Mouse (Mus musculus): ENCODE results near the gene Serpina3a. TPM values are rescaled to one million over a fixed set of nuclear protein-coding genes. Genes with fewer than 3 reads are reported as not detected.

Gene Serpina3a
- polyA plus RNA-seq, 2 experiments from 2014 or later: not detected

DNA sequence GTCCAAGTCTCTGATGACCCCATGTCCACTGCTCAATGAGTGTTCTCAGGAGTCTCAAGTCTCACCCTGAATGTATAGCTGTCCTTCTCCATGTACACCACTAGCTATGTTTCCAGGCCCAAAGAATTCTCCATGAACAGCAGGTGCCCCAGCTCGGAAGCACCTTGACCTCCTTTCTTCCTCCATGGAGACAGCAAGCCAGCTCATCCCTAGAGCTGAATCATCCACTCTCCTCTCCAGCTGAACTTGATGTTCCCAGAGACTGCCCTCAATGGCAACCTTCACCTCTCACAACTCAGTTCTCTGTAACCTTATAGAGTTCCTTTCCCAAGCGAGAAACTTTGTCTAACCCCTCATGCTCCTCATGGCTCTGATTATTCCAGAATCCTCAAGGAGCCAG is 33.0 kb downstream of the Serpina3a start:
- no peak for ATAC-seq

DNA sequence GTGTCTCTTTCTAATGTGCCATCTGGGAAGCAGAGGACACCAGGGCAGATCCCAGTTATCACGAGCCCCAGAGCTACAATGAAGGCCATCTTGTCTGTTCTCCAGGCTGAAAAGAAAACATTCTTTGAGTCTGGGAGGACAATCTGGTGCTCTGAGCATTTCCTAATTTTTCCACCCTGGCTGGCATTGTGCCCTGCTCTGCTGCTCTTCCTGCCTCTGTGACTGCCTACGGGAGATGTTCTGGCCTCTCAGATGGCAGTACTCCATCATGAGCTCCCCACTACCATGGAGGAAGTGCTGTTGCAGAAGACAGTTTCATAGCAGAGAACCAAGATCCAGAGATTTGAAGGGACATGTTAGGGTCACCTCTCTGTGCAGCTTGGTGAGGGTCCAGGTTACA is 39.5 kb downstream of the Serpina3a start:
- no peak for ATAC-seq

DNA sequence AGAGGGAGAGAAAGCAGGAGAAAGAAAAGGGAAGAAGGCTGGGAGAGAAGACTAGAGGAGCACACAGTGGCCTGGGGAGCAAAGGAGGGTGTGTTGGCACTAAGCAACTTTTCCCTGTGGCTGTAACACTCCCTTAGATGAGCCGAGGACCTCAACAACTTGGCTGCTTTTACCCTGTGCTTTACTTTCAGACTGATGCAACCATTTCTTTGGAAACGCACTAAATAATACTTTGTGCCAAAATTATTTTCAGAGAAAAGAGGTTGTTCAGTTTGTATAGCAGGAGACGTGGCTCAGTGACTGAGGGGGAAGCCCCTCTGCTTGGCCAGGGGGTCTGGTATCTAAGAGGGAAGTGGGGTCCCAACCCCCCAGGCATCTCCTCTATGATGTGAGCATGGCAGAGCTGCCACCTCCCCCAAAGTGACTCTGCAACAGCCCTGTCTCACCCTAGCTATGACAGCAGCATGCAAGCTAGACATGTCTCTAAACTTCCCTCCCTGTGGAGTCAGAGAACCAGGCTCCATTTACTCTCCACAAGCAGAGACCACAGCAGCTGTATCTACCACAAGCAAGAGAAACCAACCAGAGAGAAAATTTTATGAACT is 40.6 kb downstream of the Serpina3a start:
- no peak for ATAC-seq

DNA sequence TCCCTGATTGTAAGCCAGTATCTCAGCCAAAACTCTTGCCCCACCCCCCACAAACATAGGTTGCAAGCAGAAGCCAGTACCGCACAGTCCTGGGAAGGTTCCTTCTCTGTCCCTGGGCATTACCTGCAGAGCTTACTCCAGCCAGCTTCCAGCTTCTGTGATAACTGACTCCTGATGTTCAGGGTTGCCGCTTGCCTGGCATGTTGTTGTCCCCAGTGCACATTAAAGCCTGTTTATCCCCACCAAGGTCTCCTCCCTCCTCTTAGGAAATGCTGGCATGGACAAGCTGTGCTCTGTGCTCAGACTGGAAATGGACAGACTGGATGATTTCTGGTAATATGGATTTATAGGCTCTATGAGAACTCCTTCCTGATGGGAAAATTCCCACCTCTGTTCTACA is 41.1 kb downstream of the Serpina3a start, which contains the start of gene Serpina3c:
Serpina3c (minus strand) TSS at position 215 of the 400 bp plus-strand sequence.
- no peak for ATAC-seq

Other genes with a start within 250 kb of the Serpina3a start
- not detected for gene Serpina1a, start 249.2 kb upstream of the Serpina3a start, polyA plus RNA-seq (2017; shearing (Covaris generic))
- gene Serpina1c, start 207.8 kb upstream of the Serpina3a start, polyA plus RNA-seq (2017; shearing (Covaris generic)): not detected
- not detected for gene Serpina1e, start 153.7 kb upstream of the Serpina3a start, polyA plus RNA-seq (2017; shearing (Covaris generic))
- not detected for gene Serpina11, start 122.8 kb upstream of the Serpina3a start, polyA plus RNA-seq (2017; shearing (Covaris generic))
- 1 to 10 TPM; 1.8 to 4.8 TPM for gene Serpina9, start 99.0 kb upstream of the Serpina3a start, polyA plus RNA-seq (2017; shearing (Covaris generic))
- under 1 TPM in 1 of 2 experiments, not detected in 1; 0.26 TPM for gene Serpina12, start 68.3 kb upstream of the Serpina3a start, polyA plus RNA-seq (2017; shearing (Covaris generic))
- not detected for gene Serpina5, start 11.6 kb upstream of the Serpina3a start, polyA plus RNA-seq (2017; shearing (Covaris generic))
- not detected for gene Serpina3b, start 15.3 kb downstream of the Serpina3a start, polyA plus RNA-seq (2017; shearing (Covaris generic))
- not detected for gene Serpina3c, start 41.1 kb downstream of the Serpina3a start, polyA plus RNA-seq (2017; shearing (Covaris generic))
- 10 to 100 TPM in 1 of 2 experiments, 1 to 10 TPM in 1; 7.0 to 13.5 TPM for gene Serpina3f, start 101.8 kb downstream of the Serpina3a start, polyA plus RNA-seq (2017; shearing (Covaris generic))
- gene Serpina3g, start 123.5 kb downstream of the Serpina3a start, polyA plus RNA-seq (2017; shearing (Covaris generic)): 100 to 1,000 TPM; 165 to 220 TPM
- not detected for gene Serpina3i, start 150.4 kb downstream of the Serpina3a start, polyA plus RNA-seq (2017; shearing (Covaris generic))
- not detected for gene Serpina3j, start 201.8 kb downstream of the Serpina3a start, polyA plus RNA-seq (2017; shearing (Covaris generic))
- gene Serpina3k, start 225.8 kb downstream of the Serpina3a start, polyA plus RNA-seq (2017; shearing (Covaris generic)): not detected
- gene Serpina3m, start 225.8 kb downstream of the Serpina3a start, polyA plus RNA-seq (2017; shearing (Covaris generic)): not detected